Mouse (Mus musculus) 416B (cell line): Measurements from ENCODE around the gene Usp30.

Experiments used
- DNase-seq: peaks from one replicate; pipeline ENCODE4 v3.0.0; 2011; ENCODE audit warnings: low read depth

Usp30 gene

DNA sequence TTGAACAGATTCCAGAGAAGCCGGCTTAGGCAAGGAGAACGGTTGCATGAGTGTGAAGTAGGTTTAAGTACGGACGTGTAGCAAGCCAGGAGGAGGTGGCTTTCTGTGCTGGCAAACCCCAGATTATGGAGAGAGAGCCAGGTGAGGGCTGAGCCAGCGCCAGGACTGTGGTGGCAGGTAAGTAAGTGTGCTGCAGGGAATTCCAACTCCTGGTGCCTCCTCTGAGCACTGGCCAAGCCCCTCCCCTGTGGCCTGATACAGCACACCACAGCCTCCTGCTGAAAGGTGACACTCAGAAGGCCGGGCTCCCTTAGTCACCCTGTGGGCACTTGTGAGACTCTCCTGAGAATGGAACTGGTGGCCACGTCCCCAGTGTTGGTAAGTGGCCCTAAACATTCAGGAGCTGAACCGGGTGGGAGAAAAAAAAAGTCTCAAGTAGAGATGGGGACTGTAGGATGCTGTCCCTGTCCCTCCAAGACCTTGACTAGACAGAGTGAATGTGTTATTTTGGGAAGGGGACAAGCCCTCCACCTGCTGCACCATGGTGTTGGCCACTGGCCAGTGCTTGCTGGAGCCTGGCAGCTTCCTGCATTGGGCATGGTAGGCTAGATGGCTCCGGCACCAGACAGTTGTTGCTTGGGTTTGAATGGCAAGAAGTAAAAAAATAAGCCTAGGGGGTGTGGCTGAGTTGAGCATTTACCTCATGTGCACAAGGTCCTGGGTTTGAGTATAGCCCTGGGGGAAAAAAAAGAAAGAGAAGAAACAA, 90.1 kb downstream of the Usp30 start:
- peak; percentile 39 for DNase-seq

DNA sequence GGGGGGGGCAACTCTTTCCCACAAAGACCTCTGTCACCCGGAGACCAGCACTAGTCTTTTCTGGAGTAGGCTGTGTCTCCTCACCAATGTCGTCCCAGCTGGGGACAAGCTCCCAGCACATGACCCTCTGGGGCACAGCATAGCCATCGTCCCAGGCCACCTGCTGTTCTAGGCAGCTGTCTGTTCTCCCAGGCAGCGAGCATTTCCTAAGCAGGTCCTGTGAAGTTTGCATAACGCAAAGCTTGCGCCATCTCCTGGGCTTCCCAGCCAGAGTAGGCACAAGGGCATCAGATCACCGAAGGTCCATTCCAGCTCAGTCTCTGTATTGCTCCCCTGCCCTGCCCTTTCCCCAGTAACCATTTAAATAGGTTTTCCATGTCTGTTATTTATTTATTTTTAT, 92.0 kb downstream of the Usp30 start:
- no peak for DNase-seq

DNA sequence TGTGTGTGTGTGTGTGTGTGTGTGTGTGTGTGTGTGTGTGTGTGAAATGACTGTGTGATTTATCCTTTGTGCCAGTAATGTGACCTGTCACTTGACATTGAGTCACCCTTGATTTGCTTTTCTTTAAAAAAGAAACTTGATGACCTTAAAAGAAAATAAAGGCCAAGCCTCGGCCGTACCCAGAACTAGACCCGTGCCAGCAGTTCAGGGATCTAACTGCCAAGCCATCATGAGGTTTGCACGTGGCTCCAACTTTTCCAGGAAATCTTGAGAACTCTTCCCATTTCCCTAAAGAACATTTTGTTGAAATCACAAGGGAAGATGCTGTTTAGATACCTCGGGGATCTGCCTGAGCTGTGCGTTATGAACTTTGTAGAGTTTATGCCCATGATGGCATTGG, 96.2 kb downstream of the Usp30 start:
- DNase-seq, result no peak

DNA sequence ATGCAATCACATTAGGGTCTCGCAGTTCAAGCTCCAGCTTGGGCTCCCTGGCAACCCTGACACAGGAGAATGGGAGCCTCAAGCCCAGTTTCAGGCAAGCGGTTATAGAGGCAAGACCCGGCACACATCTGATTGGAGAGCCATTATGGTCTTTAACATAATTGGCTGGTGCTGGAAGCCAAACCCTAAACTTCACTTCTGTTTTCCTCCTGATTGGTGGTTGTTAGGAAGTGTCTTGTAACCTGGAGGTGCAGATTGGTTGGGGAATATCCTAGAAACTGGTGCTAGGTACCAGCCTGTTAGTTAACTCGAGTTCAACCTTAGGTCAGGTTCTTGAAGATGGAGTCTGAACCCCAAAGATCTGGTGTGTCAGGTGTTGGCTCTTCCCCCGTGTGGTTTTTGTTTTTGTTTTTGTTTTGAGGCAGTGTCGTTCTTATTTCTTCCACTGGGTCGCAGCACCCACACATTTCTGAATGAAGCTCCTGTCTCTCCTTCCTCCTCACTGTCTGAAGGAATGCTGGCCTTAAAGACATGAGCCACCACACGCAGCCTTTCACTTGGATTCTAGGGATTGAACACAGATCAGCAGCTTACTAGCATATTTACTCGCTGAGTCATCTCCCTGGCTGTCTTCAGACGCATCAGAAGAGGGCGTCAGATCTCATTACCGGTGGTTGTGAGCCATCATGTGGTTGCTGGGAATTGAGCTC, 97.0 kb downstream of the Usp30 start:
- peak; percentile 42 for DNase-seq

DNA sequence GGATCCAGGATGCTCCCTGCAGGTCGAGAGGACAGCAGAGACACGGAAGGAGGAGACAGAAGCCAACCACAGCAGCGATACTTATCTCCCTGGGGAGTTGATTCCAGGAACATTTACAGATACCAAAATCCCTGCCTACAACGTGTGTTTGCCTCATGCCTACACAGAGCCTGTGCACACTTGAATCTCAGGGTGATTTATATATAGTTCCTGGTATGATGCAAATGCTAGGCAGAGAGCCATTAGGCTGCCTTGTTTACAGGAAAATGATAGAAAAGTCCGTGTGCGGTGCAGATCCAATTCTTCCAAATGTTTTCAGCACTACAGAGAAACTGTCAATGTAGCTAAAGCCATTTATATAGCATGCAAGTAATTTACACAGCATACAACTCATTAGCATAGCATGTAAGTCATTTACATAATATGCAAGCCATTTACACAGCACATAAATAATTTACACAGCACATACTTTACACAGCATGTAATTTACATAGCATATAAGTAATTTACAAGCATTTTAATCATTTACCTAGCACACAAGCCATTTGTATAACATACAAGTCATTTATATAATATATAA, 97.9 kb downstream of the Usp30 start:
- DNase-seq, result no peak

DNA sequence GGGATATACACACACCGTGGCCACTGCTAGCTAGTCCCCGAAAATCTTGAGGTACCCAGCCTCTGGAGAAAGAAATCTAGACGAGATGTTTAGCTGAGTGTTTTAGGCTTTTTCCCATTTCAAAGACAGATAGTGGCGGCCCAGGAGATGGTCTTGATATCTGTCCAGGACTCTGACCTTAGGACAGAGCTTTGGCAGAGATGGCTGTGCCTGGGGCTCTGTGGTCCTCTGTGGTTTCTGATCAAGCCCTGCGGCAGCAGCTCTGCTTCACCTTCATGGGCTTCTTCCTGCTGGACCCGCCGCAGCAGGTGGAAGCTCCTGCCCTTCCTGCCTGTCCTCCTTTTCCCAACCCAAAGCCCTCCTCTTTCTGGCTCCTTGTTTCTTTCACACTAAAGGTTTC, 105.1 kb downstream of the Usp30 start:
- no peak for DNase-seq

DNA sequence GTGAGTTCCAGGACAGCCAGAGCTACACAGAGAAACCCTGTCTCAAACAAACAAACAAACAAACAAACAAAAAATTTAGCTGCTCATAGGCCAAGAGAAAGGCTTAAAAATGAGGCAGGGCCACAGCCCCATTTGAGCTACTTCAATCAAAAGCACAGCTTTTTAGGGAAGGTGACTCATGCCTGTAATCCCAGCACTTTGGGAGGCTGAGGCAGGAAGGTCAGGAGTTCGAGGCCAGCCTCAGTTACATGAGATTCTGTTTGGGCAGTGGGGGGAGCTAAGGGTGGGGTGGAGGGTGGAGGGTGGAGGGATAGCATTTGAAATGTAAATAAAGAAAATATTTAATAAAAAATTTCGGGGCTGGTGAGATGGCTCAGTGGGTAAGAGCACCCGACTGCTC, 107.7 kb downstream of the Usp30 start:
- peak; percentile 93 for DNase-seq

DNA sequence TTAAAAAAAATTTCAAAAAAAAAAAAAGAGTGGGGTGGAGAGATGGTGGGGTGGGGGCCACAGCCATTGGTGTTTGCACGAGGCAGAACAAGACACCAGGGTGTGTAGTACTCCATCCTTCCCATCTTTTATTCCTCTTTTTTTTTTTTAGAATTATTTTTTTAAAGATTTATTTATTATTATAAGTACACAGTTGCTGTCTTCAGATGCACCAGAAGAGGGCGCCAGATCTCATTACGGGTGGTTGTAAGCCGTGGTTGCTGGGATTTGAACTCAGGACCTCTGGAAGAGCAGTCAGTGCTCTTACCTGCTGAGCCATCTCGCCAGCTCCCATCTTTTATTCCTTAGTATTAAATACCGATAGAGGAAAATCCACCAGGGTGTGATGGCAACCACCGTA, 108.2 kb downstream of the Usp30 start:
- peak; percentile 40 for DNase-seq

DNA sequence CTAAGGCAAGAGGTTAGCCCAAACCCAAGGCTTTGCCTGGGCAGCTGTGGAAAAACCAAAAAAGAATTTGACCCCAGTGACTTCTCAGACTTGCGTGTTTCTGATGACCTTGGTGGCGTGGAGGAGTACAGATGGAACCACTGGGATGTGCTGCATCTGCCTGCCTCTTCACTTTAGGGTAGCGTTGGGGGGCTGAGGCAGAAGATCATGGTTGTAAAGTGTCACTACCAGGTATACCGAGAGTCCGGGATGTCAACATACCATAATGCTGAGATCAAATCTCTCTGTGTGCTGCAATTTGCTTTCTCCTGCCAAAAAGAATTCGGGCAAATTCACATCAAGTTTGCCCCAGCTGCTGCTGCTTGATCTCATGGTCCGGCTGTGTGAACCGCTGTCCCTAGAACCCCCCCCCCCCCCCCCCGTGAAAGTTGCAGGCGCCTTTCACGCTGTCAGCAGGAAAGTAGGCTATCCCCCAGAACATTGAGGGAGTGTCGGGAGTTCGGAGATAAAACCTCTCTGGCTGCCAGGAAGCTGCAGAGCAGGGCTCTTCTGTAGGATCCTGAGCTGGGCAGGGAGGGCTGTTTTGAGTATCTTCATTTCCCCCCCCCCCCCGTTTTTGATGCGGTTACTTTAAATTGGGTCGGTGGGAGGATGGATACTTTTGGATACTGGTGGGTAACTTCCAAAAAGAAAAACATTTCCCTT, 108.8 kb downstream of the Usp30 start:
- DNase-seq, result peak; percentile 17
